Mouse (Mus musculus) left cerebral cortex, adult 8-10 months (tissue): ENCODE data around the gene Tmem151b. TPM values are rescaled to one million over a fixed set of nuclear protein-coding genes. Genes with fewer than 3 reads are reported as not detected.

Experiments
- DNase-seq, 2 experiments: peaks; one replicate each; pipeline ENCODE4 v3.0.0; 2022; ENCODE audit warnings: low spot score in 2 of 2
- total RNA-seq, 4 experiments: library from RNA; stranded (reverse); gene quantifications; 2 replicates each; pipeline ENCODE4 v1.2.4; 2022

The Tmem151b gene
- total RNA-seq, 4 experiments from 2014 or later = 97.9 to 110 (median 100) TPM

GRCm38 (mm10) chr17:45546941-45547340 lies 2.5 kb downstream of the Tmem151b start:
- no peak for DNase-seq

DNA sequence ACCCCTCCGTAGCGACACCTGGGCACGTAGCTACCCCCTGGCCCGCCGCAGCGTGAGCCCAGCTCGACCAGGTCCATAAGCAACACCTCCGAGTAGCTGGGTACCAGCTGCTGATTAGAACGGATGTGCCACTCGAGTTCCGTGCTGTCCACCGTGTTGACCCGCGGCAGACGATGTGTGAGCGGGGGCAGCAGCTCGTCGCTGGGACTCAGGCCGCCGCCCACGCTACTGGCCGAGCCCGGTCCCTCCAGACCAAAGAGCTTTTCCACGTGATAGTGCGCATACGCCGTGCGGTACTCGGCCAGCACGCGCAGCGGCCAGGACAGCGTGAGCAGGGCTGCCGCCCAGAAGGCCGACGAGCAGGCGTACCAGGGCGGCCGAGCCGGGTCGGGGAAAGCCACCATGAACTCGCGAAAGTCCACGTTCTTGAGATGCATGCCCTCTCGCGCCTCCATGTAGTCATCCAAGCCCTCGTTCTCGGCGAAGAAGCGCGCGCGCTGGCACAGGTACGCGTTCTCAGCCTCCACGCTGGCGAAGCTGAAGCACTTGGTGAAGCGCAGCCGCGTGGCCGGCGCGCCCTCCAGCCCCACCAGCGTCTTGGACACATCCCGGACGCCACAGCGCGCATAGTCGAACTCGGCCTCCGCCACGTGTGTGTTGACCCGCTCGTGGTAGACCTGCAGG lies 4.1 kb downstream of the Tmem151b start:
- no peak for DNase-seq

GRCm38 (mm10) chr17:45544873-45545277 lies 4.6 kb downstream of the Tmem151b start:
- no peak for DNase-seq

DNA sequence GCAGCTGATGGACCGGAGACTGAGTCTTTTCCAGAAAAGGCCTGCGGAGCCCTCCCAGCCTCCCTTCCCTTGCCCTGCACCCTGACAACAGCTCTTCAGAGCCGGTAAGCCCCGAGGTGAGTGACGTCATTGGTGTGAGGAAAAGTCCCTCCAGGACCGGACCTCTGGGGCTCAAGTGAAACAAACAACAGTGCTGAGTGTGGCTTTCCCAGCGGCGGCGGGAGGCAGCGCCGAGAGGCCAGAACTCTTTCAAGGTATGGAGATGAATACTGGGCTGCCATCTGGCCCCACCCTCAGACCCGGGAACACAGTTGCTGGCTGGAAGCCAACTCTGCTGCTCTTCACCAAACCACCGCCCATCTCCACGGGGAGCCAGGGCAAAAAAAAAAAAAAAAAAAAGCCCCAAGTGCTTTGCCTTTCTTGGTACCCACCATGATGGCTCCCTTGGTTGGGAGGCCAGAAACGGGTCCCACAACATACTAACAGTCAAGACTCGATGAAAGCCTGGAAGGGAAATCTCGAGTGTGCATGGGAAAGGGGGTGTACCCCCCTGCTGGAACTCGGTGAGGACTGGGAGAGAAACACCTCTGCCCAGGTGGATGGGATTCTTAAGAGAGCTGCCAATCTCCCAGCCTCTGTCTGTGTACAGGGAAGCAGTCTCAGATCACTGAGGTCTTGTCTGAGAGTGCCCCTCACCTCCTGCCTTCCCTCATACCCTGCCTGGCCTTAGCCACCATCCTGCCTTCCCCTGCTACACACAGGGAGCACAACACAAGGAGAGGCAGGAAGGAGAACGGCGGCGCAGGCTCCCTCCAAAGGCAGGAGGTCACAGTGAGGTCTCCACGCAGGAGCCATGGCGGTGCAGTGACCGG lies 5.2 kb downstream of the Tmem151b start:
- DNase-seq = no peak

GRCm38 (mm10) chr17:45543115-45543514 lies 6.4 kb downstream of the Tmem151b start:
- no peak for DNase-seq

- no peak for DNase-seq
Measured at GRCm38 (mm10) chr17:45542705-45543104, 6.8 kb downstream of the Tmem151b start.

DNA sequence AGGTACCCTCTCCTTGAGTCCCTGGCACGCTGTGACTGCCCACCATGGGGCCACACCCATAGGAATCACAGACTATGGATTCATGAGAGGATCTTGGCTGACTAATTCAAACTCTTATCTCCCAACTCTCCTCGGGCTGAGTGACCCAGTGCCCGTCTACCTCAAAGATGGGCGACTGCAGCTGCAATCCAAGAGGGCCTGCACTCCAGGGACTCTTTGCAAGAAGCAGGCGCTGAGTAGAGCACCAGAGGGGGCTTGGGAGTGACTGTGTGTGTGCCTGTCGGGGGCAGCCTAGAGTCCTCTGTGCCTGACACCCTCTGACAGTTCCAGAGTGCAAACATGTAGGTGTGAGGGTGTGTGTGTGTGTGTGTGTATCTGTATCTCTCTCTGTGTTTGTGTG lies 7.3 kb downstream of the Tmem151b start:
- DNase-seq = no peak

GRCm38 (mm10) chr17:45539664-45540063 lies 9.8 kb downstream of the Tmem151b start:
- DNase-seq = peak in 1 of 2 experiments; percentile 76

- DNase-seq = no peak
Measured at GRCm38 (mm10) chr17:45538394-45538793, 11.1 kb downstream of the Tmem151b start.

DNA sequence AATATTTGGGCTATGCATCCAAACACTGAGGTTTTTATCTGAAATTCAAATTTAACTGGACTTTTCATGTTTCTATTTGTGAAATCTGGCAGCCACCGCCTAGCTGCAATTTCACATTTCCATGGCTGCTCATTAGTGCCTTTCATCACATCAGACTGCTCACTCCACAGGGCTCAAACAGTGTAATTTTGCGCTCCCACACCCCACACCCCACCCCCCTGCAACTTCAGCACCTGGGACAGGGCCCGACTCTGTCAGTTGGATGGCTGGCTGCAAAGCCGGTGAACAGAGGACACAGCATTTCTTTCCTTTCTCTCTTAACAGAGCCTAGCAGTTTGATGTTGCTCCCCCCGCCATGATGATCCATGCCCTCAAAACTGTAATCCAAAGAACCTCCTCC lies 13.2 kb downstream of the Tmem151b start:
- DNase-seq = no peak

GRCm38 (mm10) chr17:45532896-45533295 lies 16.6 kb downstream of the Tmem151b start:
- no peak for DNase-seq

GRCm38 (mm10) chr17:45530346-45530782 lies 19.1 kb downstream of the Tmem151b start:
- peak in 1 of 2 experiments; percentile 85 for DNase-seq

DNA sequence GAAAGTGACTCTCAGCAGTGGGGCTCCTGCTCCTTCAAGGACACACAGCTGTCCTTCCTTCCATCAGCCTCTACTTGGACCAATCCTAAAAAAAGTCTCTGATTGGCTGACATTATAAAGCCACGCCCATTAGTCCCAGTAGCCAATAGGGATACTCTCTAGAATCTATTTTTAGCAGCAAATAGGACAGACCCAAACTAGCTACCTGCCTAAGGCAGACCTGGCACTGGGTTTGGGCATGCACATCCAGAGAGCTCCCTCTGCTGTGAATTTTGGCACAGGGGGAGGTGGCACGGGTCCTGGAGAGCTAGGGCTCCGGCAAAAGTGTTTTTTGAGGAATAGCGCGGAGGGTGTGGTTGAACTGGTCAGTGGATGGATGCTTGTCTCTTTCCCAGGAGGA lies 22.9 kb downstream of the Tmem151b start:
- no peak for DNase-seq

DNA sequence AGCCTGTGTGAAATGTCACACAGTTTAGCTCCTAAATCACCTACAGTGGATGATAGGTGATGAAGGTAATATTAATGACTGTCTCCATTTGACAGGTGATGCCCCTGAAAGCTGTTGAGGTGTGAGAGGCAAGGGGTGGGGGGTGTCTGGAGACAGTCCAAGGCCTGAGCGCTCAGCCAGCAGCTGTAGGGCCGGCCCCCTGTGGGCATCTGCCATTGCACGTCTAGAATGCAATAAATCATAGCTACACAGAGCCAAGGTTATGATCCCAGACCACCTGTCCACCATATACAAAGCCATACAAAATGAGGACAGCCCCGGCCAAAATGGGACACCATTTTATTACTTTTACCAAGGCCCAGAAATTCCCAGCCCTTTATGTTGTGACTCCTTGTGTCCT lies 24.5 kb downstream of the Tmem151b start:
- no peak for DNase-seq

DNA sequence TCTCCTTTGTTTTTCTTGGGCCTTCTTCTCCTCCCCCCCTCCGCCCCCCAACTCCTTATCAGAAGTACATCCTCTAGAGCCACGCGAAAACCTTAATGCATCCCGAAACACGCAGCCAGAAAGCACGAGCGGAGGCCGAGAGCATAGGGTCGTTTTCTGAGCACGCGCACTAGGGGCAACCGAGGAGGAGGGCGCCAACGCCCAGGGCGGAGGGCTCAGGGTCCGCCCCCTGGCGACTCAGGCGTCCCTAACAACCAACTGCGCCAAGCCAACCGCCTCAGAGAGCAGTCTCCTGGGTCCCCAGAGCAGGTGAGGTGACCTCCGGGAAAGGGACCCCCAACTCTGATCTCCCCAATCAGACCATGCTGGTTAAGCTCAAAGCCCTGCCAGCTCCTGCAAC lies 26.2 kb downstream of the Tmem151b start, which contains the start of gene Tcte1:
TSS of gene Tcte1 (plus strand) at position 172 of the 400 bp plus-strand sequence.
- DNase-seq = no peak

DNA sequence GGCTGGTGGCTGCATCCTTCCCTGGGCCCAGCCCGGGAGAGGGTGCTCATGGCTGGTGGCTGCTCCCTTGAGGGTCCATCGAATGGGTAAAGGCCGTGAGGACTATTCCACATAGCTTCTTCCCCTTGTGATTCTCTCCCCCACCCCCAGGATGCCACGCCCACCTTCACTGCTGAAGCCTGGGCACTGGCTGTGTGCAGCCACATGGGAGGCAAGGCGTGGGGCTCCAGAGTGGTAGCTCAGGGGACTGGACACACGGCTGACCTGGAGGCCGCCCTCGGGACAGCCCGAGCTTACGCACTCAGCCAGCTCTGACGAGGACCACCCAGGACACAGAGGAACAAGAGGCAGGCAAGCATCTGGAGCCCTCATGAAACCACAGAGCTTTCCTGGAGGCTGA lies 29.3 kb downstream of the Tmem151b start:
- no peak for DNase-seq

GRCm38 (mm10) chr17:45518766-45519475 lies 30.6 kb downstream of the Tmem151b start:
- no peak for DNase-seq

DNA sequence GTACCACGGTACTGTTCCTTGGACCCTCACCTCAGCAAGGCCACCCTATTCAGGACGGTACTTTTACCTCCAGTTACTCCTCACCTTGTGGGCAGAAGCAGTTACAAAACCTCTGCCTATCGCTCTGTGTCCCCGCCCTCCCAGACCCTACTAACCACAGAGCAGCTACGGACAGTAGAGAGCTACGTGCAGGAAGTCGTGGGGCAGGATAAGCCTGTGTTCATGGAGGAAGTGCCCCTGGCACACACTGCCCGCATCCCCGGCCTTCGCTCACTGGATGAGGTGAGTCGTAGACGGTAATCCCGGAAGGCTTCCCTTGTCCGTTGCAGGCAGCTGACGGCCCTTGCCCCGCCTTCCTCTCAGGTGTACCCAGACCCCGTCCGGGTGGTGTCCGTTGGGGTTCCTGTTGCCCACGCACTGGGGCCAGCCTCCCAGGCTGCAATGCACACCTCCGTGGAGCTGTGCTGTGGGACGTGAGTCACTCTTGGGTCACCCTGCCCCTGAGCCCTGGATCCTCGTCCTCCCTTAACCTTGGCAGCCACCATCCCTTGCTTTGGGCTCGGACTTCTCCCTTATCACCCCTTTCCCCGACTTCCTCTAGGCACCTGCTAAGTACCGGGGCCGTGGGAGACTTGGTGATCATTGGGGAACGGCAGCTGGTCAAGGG lies 31.8 kb downstream of the Tmem151b start:
- no peak for DNase-seq

- DNase-seq = no peak
Measured at GRCm38 (mm10) chr17:45517135-45517534, 32.3 kb downstream of the Tmem151b start.

GRCm38 (mm10) chr17:45516488-45516887 lies 33.0 kb downstream of the Tmem151b start:
- DNase-seq = peak in 1 of 2 experiments; percentile 76

DNA sequence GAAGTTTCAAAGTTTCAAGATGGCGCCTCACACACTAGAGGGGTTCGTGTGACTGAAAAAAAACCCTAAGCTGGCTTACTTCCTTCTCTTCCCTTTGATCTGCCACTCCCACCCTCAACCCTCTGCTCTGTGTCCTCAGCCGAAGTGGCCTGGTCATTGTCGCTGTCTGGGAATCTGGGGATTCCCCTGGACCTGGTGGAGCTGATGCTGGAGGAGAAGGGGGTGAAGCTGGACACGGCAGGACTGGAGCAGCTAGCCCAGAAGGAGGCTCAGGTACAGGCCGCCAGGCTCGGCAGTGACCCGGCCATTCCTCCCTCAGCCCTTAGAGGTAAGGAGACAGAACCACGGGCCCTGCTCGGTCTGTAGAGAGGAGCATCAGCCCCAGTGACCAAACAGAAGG lies 33.7 kb downstream of the Tmem151b start:
- no peak for DNase-seq
